Mouse (Mus musculus) CH12F3 (cell line): Measurements from ENCODE around the gene Ifrd1.
"Not testable (repeated sequence)": the region's sequence is repeated elsewhere in the genome, so short reads cannot be mapped to it uniquely, and the experiment has no call there.

Experiments used
- in situ Hi-C: fragments of 300-500 bp; cut with MboI; formaldehyde crosslinking; loops from 2 replicates; pipeline ENCODE4 v1.14.3; 2020; ENCODE audit warnings: low sequenced_read_pairs

Gene Ifrd1

DNA sequence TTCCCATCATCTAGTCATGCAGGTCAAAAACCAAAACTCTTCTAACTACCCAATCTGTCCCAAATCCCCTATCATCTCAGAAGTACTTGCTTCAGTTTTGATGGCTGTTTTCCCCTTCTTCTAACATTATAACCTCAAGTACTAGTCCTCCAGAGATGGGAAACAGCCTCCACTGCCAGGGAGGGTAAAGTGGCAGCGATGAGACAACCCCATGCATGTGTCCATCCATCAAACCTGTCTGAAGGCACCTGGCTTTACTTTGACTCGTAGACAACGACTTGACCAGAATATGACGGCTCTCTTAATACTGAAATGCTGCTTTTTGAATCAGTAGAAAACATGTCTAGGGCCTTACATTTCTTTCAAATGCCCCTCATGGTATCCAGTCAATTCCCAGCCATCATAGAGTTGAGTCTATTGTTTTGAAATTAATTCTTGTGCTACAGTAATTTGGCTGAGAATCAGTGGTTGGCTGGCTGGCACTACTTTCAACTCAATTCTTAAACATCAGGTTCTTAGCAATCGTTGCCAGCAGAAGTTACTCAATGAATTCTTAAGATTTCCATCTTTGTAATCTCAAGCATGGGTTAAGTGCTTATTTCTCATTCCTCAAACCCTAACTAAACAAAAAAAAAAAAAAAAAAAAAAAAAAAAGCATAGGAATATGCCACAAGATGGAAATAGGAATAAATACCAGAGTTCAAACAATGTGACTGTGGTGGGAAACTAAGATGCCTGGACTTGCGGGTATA lies 47.6 kb downstream of the Ifrd1 start:
- in situ Hi-C loops: no loop called here

DNA sequence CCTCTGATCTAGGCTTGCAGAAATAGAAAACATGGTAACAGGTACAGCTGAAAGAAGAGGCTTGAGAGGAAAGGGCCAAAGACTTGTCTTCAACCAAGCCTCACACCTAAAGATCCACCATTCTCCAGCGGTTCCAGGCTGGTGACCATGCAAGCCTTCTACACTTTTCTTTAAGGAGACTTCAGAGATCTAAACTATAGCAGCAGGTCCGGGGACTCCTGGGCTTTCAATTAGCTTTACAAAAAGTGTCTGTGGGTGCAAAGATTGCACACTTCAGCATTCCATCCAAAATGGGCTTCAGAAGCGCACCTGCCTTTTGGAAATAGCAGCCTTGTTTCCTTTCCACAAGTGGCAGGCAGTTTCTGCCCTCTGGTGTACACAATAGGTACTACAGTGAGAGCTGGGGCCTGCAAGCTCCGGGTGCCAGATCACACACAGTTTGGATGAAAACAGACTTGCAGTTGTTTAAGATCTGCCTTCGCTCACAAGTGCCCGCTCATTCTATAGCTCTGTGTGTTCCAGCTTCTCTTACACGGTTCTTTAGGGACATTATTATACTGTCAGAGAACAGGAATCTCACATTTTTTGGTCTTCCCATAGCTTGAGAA lies 48.4 kb downstream of the Ifrd1 start:
- in situ Hi-C loops: no loop called here

DNA sequence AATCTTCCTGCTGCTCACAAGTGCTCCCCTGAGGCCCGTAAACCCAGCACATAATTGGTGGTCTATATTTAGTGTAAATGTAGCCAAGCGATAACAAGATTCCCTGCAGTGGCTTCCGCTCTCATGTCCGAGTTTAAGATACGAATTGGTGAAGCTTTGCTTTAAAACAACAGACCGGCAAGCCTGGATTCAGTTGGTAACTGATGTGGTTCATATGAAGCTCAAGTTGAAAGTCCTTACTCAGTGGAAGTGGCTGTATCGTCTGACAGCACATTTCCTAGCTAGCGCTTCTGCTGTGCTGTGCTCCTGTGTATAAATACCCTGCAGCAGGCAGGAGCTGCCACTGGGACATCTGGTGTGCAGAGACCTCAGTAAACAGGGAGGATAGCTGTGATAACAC lies 49.0 kb downstream of the Ifrd1 start, which contains the start of gene Lsmem1:
Lsmem1 (minus strand) TSS at position 189 of the 400 bp plus-strand sequence.
- in situ Hi-C loops: no loop called here

DNA sequence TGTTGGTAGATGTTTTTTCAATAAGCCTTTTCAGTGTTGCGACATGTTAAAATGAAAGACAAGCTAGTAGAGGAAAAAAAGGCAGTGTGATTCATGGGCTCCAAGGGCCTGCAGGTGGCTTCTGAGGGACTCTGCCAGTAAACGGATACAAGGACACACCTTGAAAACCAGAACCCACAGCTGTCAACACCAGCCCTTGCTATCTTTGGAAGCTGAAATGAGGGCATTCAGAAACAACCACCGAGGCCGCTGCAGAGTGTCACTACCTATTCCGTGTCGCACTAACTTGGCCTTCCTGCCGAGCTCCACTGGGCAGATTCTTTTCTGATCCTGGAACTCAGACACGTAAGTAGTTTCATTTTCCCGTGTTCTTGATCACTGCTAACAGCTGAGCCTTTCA lies 49.9 kb downstream of the Ifrd1 start:
- in situ Hi-C loops: no loop called here

DNA sequence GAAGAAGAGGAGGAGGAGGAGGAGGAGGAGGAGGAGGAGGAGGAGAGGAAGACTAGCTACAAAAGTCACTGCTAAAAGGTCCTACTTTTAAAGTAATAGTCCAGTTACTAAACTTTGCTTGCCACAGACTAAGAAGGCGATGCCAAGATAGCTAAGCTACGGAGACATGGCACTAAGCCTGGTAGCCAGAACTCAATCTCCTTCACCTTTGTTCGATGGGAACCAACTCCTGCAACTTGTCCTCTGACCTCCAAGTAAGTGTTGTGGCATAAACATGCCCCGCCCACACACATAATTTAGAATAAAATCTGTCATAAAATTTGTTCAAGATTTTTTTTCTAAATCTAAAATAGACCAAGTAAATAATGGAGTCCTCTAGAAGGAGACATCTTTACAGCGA lies 50.3 kb downstream of the Ifrd1 start:
- in situ Hi-C loops: no loop called here

DNA sequence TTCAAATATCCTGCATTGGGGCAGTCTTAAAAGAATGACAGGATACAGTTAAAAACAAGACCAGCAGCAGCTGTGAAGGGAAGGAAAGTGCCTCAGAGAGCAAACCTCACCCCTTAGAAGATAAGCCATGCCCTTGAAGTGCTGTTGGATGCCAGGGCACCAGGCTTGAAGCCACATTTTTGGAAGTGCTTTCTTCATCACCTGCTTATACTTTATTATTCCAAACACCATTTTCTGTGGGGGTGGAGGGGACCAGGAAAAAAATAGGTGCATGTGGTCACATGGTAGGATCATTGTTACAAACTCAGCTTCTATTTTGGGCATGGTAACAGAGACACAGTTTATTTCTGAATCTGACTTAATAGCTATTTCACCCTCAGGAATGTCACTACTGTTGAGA lies 50.8 kb downstream of the Ifrd1 start:
- in situ Hi-C loops: no loop called here

DNA sequence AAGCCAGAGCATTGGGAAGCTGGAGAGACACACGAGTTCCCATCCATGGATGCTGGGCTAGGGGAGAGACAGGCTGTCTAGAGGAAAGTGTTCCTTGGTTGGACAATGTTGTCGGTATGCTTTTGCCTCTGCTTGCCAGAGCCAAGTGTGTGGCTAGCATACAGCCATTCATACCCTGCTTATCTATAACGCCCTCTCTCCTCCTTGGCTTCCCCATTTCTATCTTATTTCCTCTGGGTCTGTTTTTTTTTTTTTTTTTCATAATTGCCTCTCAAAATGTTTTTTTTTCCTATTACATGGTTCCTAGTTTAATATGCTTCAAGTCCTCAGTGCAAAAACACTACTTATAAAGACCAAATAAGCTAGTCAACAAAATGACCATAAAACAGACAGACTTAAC lies 62.8 kb downstream of the Ifrd1 start:
- in situ Hi-C loops: no loop called here

DNA sequence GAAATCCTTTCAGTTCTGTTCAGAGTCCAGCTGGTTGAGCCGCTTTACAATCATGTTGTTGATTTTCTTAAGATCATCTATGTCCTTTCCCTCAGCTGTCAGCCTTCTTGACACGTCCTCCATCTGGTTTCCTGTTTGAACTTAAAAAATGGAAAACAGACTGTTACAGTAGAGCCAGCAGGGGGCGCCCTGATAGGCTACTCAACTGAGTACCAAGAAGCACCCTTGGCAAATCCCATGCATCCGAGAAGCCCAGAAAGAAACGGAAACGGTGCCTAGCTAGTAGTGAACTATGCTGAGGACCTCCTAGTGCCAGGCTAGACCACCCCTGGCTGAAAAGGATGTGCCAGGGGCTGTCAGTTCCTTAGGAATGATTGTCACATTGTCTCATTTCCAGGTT lies 71.2 kb downstream of the Ifrd1 start:
- in situ Hi-C loops: no loop called here

DNA sequence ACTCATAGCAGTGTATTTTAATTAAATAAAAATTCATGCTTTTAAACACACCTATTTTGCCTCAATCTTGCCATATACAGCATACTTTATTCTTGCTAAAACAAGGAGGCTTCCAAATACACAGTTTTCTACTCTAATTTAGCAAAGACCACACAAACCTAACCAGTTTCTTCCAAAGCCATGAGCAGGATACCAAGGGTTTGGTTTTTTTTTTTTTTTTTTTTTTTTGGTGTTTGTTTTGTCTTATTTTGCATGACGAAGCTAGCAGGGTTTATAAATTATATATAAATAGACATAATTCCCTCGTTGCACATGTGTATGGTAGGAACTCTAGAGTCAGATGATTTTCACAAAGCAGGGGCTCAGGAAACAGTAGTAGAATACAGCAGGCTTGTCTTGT lies 72.1 kb downstream of the Ifrd1 start:
- in situ Hi-C loops: no loop called here

DNA sequence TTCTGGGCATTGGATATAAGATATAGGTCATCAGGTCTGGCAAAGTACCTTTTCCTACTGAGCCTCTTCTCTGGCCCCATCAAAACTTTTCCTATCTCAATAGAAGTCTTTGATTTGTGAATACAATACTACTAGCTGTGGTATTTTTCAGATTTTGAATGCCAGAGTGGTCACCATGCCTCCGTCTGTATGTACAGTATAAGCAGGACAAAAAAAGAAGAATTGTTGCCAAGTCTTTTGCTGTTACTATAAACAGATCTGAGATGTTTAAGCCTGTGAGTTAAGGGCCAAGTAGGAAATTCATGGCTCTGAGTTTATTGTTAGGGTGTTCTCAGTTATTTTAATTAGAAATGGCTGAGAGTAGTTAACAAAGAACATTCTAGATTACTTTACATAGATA lies 73.1 kb downstream of the Ifrd1 start:
- in situ Hi-C loops: not testable (repeated sequence)

DNA sequence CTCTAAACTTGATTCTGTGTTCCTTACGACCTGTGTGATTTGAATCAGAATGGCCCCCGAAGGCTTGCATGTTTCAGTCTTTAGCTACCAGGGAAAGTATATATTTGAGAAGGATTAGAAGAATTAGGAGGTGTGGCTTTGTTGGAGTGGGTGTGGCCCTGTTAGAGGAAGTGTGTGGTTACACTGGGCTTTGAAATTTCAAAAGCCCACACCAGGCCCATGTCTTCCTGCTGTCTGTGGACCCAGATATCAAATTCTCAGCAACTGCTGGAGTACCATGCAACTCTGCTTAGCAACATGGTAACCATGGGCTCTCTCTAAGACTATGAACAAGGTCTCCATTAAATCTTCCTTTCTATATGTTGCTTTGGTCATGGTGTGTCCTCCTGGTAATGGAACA lies 76.7 kb downstream of the Ifrd1 start:
- in situ Hi-C loops: loop anchor here (25.0 kb wide), 1 partner anchor 659 kb away; no protein-coding TSS in a partner anchor

DNA sequence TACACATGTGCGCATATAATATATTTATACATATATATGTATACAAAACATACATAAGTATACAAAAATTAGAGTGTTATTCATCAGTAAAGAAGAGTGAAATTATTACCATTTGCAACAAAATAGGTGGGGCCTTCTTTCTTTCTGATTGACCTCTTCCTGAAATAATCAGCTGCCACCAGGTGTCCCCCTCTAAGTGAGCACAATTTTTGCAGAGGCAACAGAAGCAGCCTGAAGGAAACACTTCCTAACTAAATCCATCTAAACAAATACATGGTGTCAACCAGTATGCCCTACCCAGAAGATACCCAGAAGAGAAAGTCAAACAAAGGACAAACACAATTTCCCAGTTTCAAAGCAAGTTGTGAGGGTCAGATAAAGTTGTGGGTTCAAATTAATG lies 78.6 kb downstream of the Ifrd1 start:
- in situ Hi-C loops: loop anchor here (25.0 kb wide), 1 partner anchor 657 kb away; no protein-coding TSS in a partner anchor

DNA sequence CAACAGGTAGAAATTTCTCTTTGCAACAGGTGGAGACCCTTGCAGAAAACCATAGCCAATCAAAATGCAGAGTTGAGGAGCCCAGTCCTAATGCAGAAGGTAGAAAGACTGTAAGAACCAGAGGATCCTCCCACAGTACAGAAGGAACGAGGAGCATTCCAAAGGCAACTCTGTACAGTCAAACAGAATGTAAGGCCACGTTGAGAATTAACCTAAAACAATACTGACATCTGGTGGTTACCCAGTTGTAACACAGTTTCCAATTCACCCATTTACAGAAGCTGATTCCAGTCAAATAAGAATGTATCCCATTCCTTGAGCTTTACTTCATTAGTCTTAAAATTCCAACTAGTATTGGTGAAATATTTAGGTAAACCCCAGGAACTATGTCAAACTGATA lies 83.7 kb downstream of the Ifrd1 start:
- in situ Hi-C loops: loop anchor here (25.0 kb wide), 1 partner anchor 652 kb away; no protein-coding TSS in a partner anchor

DNA sequence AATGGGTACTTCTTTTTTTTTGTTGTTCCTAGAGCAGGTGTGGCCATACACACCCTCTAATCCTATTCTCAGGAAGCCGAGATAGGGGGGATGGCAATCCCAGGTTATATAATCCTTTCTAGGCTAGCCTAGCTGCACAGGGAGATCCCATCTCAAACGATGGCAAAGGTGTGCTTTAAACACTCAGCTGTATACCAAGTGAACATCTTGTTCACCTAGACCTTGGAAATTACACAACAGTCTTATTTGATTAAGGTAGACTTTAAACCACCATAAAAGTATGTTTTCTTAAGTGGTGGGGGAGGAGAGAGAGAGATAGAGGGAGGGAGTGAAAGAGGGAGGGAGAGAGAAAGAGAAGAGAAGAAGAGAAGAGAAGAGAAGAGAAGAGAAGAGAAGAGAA lies 87.5 kb downstream of the Ifrd1 start:
- in situ Hi-C loops: loop anchor here (25.0 kb wide), 1 partner anchor 648 kb away; no protein-coding TSS in a partner anchor

DNA sequence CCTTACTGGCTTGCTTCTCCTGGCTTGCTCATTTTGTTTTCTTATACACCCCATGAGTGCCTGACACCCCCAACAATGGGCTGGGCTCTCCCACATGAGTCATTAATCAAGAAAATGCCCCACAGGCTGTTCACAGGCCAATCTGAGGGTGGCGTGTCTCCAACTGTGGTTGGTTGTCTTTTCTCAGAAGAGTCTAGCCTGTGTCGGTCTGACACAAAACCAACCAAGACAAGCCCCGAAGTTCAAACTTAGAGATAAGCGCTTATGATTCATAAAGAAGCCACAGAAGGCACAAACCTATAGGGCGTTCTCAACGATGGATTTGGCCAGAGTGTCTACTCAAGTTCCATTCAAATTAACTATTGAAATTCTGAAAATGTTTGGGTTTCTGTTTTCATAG lies 94.1 kb downstream of the Ifrd1 start:
- in situ Hi-C loops: loop anchor here (25.0 kb wide), 1 partner anchor 642 kb away; no protein-coding TSS in a partner anchor

DNA sequence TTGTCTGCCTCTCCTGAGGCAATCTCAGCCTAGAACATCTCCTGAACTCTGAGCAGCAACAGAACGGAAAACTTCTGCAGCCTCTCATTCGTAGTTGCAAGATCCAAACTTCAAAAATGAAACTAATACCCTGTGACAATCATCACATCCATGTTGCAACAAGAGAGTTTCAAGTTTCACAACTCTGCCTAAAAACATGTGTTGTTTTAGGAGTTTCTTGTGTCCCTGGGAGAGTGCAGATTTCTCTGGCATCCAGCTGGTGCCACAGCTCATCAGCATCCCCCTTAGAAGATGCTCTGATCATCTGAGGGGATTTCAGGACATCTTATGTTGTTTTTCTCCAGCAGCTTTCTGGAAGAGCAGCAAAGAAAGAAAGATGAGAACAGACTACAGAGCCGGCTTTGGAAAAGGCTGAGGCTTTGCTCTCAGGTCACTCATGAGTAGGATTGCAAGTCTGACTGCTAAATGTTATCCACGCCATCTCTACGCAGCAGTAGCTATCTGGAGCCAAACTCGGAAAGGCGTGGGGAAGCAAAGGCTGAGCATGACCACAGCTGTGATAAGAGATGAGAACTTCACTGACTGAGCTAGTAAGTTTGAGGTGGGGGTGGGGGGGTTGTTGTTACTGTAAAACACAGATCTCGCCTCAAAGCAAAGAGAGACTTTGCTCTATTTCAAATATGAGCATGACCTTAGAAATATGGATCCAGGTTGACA lies 95.8 kb downstream of the Ifrd1 start:
- in situ Hi-C loops: loop anchor here (25.0 kb wide), 1 partner anchor 640 kb away; no protein-coding TSS in a partner anchor
